Mouse (Mus musculus): ENCODE data around the gene Nedd4. TPM values are rescaled to one million over a fixed set of nuclear protein-coding genes. Genes with fewer than 3 reads are reported as not detected.

Gene Nedd4
- polyA plus RNA-seq, 1 experiment, result 215 TPM

DNA sequence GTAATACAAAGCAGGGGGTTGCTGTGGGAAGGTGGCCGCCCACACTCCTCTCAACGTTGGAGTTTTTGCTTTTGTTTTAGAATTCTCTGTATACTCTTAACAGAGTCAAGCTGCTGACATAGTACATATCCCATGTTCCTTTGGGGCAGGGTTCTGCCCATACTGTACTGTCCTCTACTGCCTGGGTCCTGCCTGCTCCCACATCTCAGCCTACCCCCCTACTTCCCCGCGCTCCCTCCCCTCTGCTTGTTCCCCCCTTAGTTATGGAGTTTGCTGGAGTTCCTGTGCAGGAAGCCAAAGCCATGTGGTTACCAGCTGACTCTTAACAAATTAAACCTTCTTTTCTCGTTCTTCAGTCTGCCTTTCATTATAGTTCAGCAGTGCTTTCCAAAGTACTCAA lies 47.9 kb downstream of the Nedd4 start:
- no peak for TF ChIP-seq CEBPB (IDR thresholded peaks at IDR 0.05; ENCODE audit: low read depth)
- TF ChIP-seq USF1 (IDR thresholded peaks at IDR 0.05; ENCODE audit: low read depth), result no peak
- TF ChIP-seq MYOD1 (IDR thresholded peaks at IDR 0.05; ENCODE audit: control insufficient read depth, insufficient read length, low read depth), result no peak
- no peak for TF ChIP-seq CTCF (IDR thresholded peaks at IDR 0.05; ENCODE audit: control insufficient read depth, insufficient read depth, insufficient read length)
- no peak for TF ChIP-seq MAX (IDR thresholded peaks at IDR 0.05)
- no peak for TF ChIP-seq MYOG (IDR thresholded peaks at IDR 0.05; ENCODE audit: control insufficient read depth, extremely low read depth, insufficient read length)
- TF ChIP-seq FOSL1 (IDR thresholded peaks at IDR 0.05; ENCODE audit: insufficient read depth, low read length, poor library complexity, severe bottlenecking), result no peak
- Histone ChIP-seq H3K4me3 (ENCODE audit: insufficient read depth, poor library complexity, severe bottlenecking) (no peak overlapping the region), H3K79me2 (ENCODE audit: control insufficient read depth, insufficient read depth) (peaks cover 77% of the 10 kb centered on the region), H3K27me3 (ENCODE audit: control insufficient read depth, insufficient read depth, insufficient read length) (no peaks in the 10 kb centered on the region), H3K36me3 (ENCODE audit: control insufficient read depth, insufficient read depth) (peaks cover 85% of the 10 kb centered on the region), H3K79me3 (ENCODE audit: low read depth) (peaks cover 39% of the 10 kb centered on the region), H3ac (ENCODE audit: control insufficient read depth, insufficient read length, low read depth) (no peak overlapping the region)

- no peak overlapping the region for H3K4me3 ChIP-seq (ENCODE audit: insufficient read depth, poor library complexity, severe bottlenecking)
- H3K36me3 ChIP-seq (ENCODE audit: control insufficient read depth, insufficient read depth), result peaks cover 90% of the 10 kb centered on the region
- no peak overlapping the region for H3ac ChIP-seq (ENCODE audit: control insufficient read depth, insufficient read length, low read depth)
- peaks cover 67% of the 10 kb centered on the region for H3K79me2 ChIP-seq (ENCODE audit: control insufficient read depth, insufficient read depth)
- H3K27me3 ChIP-seq (ENCODE audit: control insufficient read depth, insufficient read depth, insufficient read length), result no peaks in the 10 kb centered on the region
- H3K79me3 ChIP-seq (ENCODE audit: low read depth), result peaks cover 32% of the 10 kb centered on the region
- peak; percentile 25 for TF ChIP-seq FOSL1 (IDR thresholded peaks at IDR 0.05; ENCODE audit: insufficient read depth, low read length, poor library complexity, severe bottlenecking)
- no peak for TF ChIP-seq CTCF (IDR thresholded peaks at IDR 0.05; ENCODE audit: control insufficient read depth, insufficient read depth, insufficient read length)
Observed at GRCm38 (mm10) chr9:72714945-72715344, 52.8 kb downstream of the Nedd4 start.

- no peak overlapping the region for H3ac ChIP-seq (ENCODE audit: control insufficient read depth, insufficient read length, low read depth)
- peaks cover 40% of the 10 kb centered on the region for H3K79me3 ChIP-seq (ENCODE audit: low read depth)
- no peak overlapping the region for H3K4me3 ChIP-seq (ENCODE audit: insufficient read depth, poor library complexity, severe bottlenecking)
- no peaks in the 10 kb centered on the region for H3K27me3 ChIP-seq (ENCODE audit: control insufficient read depth, insufficient read depth, insufficient read length)
- peaks cover 90% of the 10 kb centered on the region for H3K36me3 ChIP-seq (ENCODE audit: control insufficient read depth, insufficient read depth)
- H3K79me2 ChIP-seq (ENCODE audit: control insufficient read depth, insufficient read depth), result peaks cover 70% of the 10 kb centered on the region
- TF ChIP-seq FOSL1 (IDR thresholded peaks at IDR 0.05; ENCODE audit: insufficient read depth, low read length, poor library complexity, severe bottlenecking) (no peak), CTCF (IDR thresholded peaks at IDR 0.05; ENCODE audit: control insufficient read depth, insufficient read depth, insufficient read length) (no peak), MAX (IDR thresholded peaks at IDR 0.05) (no peak), CEBPB (IDR thresholded peaks at IDR 0.05; ENCODE audit: low read depth) (no peak), MYOG (IDR thresholded peaks at IDR 0.05; ENCODE audit: control insufficient read depth, extremely low read depth, insufficient read length) (no peak), USF1 (IDR thresholded peaks at IDR 0.05; ENCODE audit: low read depth) (no peak), MYOD1 (IDR thresholded peaks at IDR 0.05; ENCODE audit: control insufficient read depth, insufficient read length, low read depth) (no peak)
Observed at GRCm38 (mm10) chr9:72716200-72716599, 54.1 kb downstream of the Nedd4 start.

DNA sequence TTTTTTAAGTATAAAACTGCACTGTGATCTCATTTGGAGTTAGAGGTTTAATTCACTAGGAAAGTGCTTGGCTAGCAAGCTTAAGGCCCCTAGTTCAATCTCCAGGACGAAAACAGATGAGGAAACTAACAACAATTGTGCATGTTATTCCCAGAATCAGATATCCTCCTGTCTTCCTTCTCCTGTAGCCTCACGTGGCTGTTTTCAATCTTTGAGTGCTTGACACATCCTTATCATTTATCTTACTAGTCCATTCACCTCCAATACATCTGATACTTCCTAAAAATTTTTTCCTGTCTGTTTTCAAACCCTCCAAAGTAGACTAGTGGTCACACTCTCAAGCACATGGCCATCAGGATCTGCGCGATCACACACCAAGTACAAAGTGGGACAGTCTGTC lies 57.0 kb downstream of the Nedd4 start:
- no peak overlapping the region for H3K4me3 ChIP-seq (ENCODE audit: insufficient read depth, poor library complexity, severe bottlenecking)
- TF ChIP-seq CTCF (IDR thresholded peaks at IDR 0.05; ENCODE audit: control insufficient read depth, insufficient read depth, insufficient read length) (no peak), MYOG (IDR thresholded peaks at IDR 0.05; ENCODE audit: control insufficient read depth, extremely low read depth, insufficient read length) (no peak), CEBPB (IDR thresholded peaks at IDR 0.05; ENCODE audit: low read depth) (no peak), USF1 (IDR thresholded peaks at IDR 0.05; ENCODE audit: low read depth) (no peak)
- H3K79me3 ChIP-seq (ENCODE audit: low read depth), result peaks cover 33% of the 10 kb centered on the region
- no peak overlapping the region for H3ac ChIP-seq (ENCODE audit: control insufficient read depth, insufficient read length, low read depth)
- no peaks in the 10 kb centered on the region for H3K27me3 ChIP-seq (ENCODE audit: control insufficient read depth, insufficient read depth, insufficient read length)
- peaks cover 89% of the 10 kb centered on the region for H3K36me3 ChIP-seq (ENCODE audit: control insufficient read depth, insufficient read depth)
- H3K79me2 ChIP-seq (ENCODE audit: control insufficient read depth, insufficient read depth), result peaks cover 53% of the 10 kb centered on the region

DNA sequence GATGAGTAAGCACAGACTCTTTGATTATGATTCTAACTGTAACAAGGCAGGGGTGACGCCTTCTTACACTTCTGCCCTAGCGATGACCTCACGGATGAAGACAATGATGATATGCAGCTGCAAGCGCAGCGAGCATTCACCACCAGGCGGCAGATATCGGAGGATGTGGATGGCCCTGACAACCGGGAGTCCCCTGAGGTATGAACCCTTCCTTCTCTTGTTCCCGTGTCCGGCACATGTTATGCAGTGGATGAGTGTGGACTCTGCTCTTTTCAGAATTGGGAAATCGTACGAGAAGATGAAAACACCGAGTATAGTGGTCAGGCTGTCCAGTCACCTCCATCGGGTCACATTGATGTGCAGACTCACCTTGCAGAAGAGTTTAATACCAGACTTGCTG lies 59.1 kb downstream of the Nedd4 start:
- peaks cover 25% of the 10 kb centered on the region for H3K79me3 ChIP-seq (ENCODE audit: low read depth)
- no peaks in the 10 kb centered on the region for H3K27me3 ChIP-seq (ENCODE audit: control insufficient read depth, insufficient read depth, insufficient read length)
- TF ChIP-seq MAX (IDR thresholded peaks at IDR 0.05) (no peak), MYOD1 (IDR thresholded peaks at IDR 0.05; ENCODE audit: control insufficient read depth, insufficient read length, low read depth) (no peak), USF1 (IDR thresholded peaks at IDR 0.05; ENCODE audit: low read depth) (no peak), CEBPB (IDR thresholded peaks at IDR 0.05; ENCODE audit: low read depth) (no peak), FOSL1 (IDR thresholded peaks at IDR 0.05; ENCODE audit: insufficient read depth, low read length, poor library complexity, severe bottlenecking) (no peak), CTCF (IDR thresholded peaks at IDR 0.05; ENCODE audit: control insufficient read depth, insufficient read depth, insufficient read length) (no peak), MYOG (IDR thresholded peaks at IDR 0.05; ENCODE audit: control insufficient read depth, extremely low read depth, insufficient read length) (no peak)
- H3K4me3 ChIP-seq (ENCODE audit: insufficient read depth, poor library complexity, severe bottlenecking), result no peak overlapping the region
- H3K79me2 ChIP-seq (ENCODE audit: control insufficient read depth, insufficient read depth), result peaks cover 34% of the 10 kb centered on the region
- H3K36me3 ChIP-seq (ENCODE audit: control insufficient read depth, insufficient read depth), result peaks cover 97% of the 10 kb centered on the region
- H3ac ChIP-seq (ENCODE audit: control insufficient read depth, insufficient read length, low read depth), result no peak overlapping the region

GRCm38 (mm10) chr9:72722622-72723021 lies 60.5 kb downstream of the Nedd4 start:
- TF ChIP-seq FOSL1 (IDR thresholded peaks at IDR 0.05; ENCODE audit: insufficient read depth, low read length, poor library complexity, severe bottlenecking) (no peak), USF1 (IDR thresholded peaks at IDR 0.05; ENCODE audit: low read depth) (no peak), CTCF (IDR thresholded peaks at IDR 0.05; ENCODE audit: control insufficient read depth, insufficient read depth, insufficient read length) (no peak), MYOD1 (IDR thresholded peaks at IDR 0.05; ENCODE audit: control insufficient read depth, insufficient read length, low read depth) (no peak), MYOG (IDR thresholded peaks at IDR 0.05; ENCODE audit: control insufficient read depth, extremely low read depth, insufficient read length) (no peak), MAX (IDR thresholded peaks at IDR 0.05) (no peak), CEBPB (IDR thresholded peaks at IDR 0.05; ENCODE audit: low read depth) (no peak)
- Histone ChIP-seq H3K79me3 (ENCODE audit: low read depth) (peaks cover 15% of the 10 kb centered on the region), H3K36me3 (ENCODE audit: control insufficient read depth, insufficient read depth) (peaks cover 97% of the 10 kb centered on the region), H3ac (ENCODE audit: control insufficient read depth, insufficient read length, low read depth) (no peak overlapping the region), H3K79me2 (ENCODE audit: control insufficient read depth, insufficient read depth) (peaks cover 20% of the 10 kb centered on the region), H3K4me3 (ENCODE audit: insufficient read depth, poor library complexity, severe bottlenecking) (no peak overlapping the region), H3K27me3 (ENCODE audit: control insufficient read depth, insufficient read depth, insufficient read length) (no peaks in the 10 kb centered on the region)
